Mouse (Mus musculus): ENCODE measurements at regions not wholly inside any gene's neighbourhood (a gene's known extent, or its start where the extent isn't known, plus 50 kb on each side); places are given as distances from the start of the nearest gene placed in this dataset.

DNA sequence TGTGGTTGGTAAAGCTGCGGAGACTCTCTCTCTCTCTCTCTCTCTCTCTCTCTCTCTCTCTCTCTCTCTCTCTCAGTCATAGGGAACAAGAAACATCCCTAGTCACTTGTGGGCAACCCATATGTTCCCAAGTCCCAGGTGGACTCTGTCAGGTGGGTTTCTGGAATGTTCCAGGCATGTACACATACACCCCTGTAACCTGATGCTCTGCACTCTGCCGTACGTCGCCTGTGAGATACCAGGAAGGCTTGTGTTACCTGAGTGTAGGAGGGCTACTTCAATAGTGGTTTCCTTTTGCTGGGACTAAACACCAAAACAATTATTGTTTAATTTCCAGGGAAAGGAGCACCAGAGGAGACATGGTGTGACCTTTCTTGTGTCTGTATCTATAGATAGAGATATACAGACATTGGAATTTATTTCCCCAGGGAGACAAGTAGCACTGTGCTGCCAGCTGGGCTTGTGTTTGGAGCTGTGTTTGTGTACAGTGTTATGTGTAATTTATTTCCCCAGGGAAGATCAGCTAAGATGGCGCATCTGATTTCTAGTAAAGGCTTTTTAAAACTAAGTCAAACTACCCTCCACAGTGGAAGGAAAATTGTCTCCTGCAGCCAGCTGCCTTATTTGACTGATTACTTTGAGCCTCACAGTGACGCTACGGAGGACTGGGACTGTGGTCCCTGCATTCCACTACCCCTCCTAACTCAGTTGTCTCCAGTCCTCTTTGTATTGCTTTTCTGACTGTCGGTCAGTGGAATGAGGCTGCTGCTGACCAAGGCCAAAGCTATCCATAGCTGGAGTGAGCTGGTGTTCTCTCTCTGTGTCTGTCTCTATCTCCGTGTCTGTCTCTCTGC is 454.4 kb upstream of the Fam160b2 start:
- TF ChIP-seq CTCF (IDR thresholded peaks at IDR 0.05; ENCODE audit: low read depth) (no peak), EP300 (IDR thresholded peaks at IDR 0.05; ENCODE audit: low read depth) (no peak)
